Mouse (Mus musculus): ENCODE measurements around the gene Igdcc4.

Gene Igdcc4

GRCm38 (mm10) chr9:65177497-65177896 is 76.2 kb downstream of the Igdcc4 start:
- in situ Hi-C loops (cut with MboI; ENCODE audit: low pct_unique_long_range_greater_than_20kb in 1 of 2, low sequenced_read_pairs in 2 of 2, unreplicated experiment in 1 of 2), result loop anchor here (5.0 kb wide), 2 partner anchors 35 to 50 kb away; partner anchors contain the start of gene Igdcc3 (in 1 of the 2)

GRCm38 (mm10) chr9:65177912-65178311 is 76.6 kb downstream of the Igdcc4 start:
- in situ Hi-C loops (cut with MboI; ENCODE audit: low pct_unique_long_range_greater_than_20kb in 1 of 2, low sequenced_read_pairs in 2 of 2, unreplicated experiment in 1 of 2), result loop anchor here (5.0 kb wide), 2 partner anchors 36 to 51 kb away; partner anchors contain the start of gene Igdcc3 (in 1 of the 2)

GRCm38 (mm10) chr9:65178336-65179213 is 77.3 kb downstream of the Igdcc4 start:
- in situ Hi-C loops (cut with MboI; ENCODE audit: low pct_unique_long_range_greater_than_20kb in 1 of 2, low sequenced_read_pairs in 2 of 2, unreplicated experiment in 1 of 2), result loop anchor here (5.0 kb wide), 2 partner anchors 36 to 51 kb away; partner anchors contain the start of gene Igdcc3 (in 1 of the 2)

GRCm38 (mm10) chr9:65179817-65180624 is 78.7 kb downstream of the Igdcc4 start:
- in situ Hi-C loops (cut with MboI; ENCODE audit: low pct_unique_long_range_greater_than_20kb in 1 of 2, low sequenced_read_pairs in 2 of 2, unreplicated experiment in 1 of 2), result loop anchor here (5.0 kb wide), 2 partner anchors 38 to 53 kb away; partner anchors contain the start of gene Igdcc3 (in 1 of the 2)
